Mouse (Mus musculus) brain, embryonic 14.5 days (tissue): Measurements from ENCODE around the gene Rpl36a-ps1.

Experiments used
- CTCF ChIP-seq: fragments of 200-500 bp; IDR thresholded peaks from 2 replicates; pipeline ENCODE4 v1.5.1; 2012; ENCODE audit warnings: inconsistent platforms, mild to moderate bottlenecking, moderate library complexity, borderline replicate concordance; ENCODE audit not compliant: insufficient read depth, insufficient read length; ENCODE audit errors: extremely low read depth
- POLR2A ChIP-seq: fragments of 200-500 bp; IDR thresholded peaks from 2 replicates; pipeline ENCODE4 v1.6.1; 2012; ENCODE audit warnings: mild to moderate bottlenecking, inconsistent platforms, borderline replicate concordance; ENCODE audit not compliant: poor library complexity, insufficient read depth, insufficient read length, severe bottlenecking; ENCODE audit errors: extremely low read depth

GRCm38 (mm10) chr14:99032596-99032995 lies 38.5 kb upstream of the Rpl36a-ps1 start:
- no peak for TF ChIP-seq CTCF
- TF ChIP-seq POLR2A = no peak
